Mouse (Mus musculus) hindbrain, embryonic 15.5 days (tissue): Measurements from ENCODE around the gene Aldh4a1. TPM values are rescaled to one million over a fixed set of nuclear protein-coding genes. Genes with fewer than 3 reads are reported as not detected.

ENCODE experiments used
- ATAC-seq: fragments of 200-750 bp; cut with Nextera tagmentation; 2 replicates; pipeline ENCODE4 v1.8.0; 2017; ENCODE audit warnings: low read depth, moderate number of reproducible peaks, moderate TSS enrichment; ENCODE audit not compliant: low FRiP score
- H3K27ac ChIP-seq: fragments of 300-500 bp; sonication (generic); replicated peaks from 2 replicates; pipeline ENCODE4 v1.5.1; 2015; ENCODE audit warnings: mild to moderate bottlenecking, inconsistent platforms
- H3K27me3 ChIP-seq: fragments of 300-500 bp; sonication (generic); 2 replicates; pipeline ENCODE4 v1.6.1; 2015; ENCODE audit warnings: control low read depth, inconsistent platforms
- H3K36me3 ChIP-seq: fragments of 300-500 bp; sonication (generic); 2 replicates; pipeline ENCODE4 v1.6.1; 2015; ENCODE audit warnings: control low read depth, inconsistent platforms
- H3K4me1 ChIP-seq: fragments of 300-500 bp; sonication (generic); replicated peaks from 2 replicates; pipeline ENCODE4 v1.6.1; 2015; ENCODE audit warnings: control low read depth, inconsistent platforms
- H3K4me2 ChIP-seq: fragments of 300-500 bp; sonication (generic); 2 replicates; pipeline ENCODE4 v1.6.1; 2015; ENCODE audit warnings: moderate library complexity, mild to moderate bottlenecking, inconsistent platforms
- H3K4me3 ChIP-seq: fragments of 300-500 bp; sonication (generic); 2 replicates; pipeline ENCODE4 v1.5.1; 2015; ENCODE audit warnings: mild to moderate bottlenecking, inconsistent platforms
- H3K9ac ChIP-seq: fragments of 300-500 bp; sonication (generic); 2 replicates; pipeline ENCODE4 v1.6.1; 2015; ENCODE audit warnings: inconsistent platforms
- H3K9me3 ChIP-seq: fragments of 300-500 bp; sonication (generic); 2 replicates; pipeline ENCODE4 v1.6.1; 2016; ENCODE audit warnings: control low read depth, inconsistent platforms
- WGBS: fragments of 180-500 bp; shearing (Covaris S2); methylation state at CpG from one replicate; pipeline ENCODE4 v1.1.7; 2015; 5-methylcytosine and 5-hydroxymethylcytosine counted together
- polyA plus RNA-seq: library from polyadenylated mRNA; unstranded; fragments of >200 nt; fragmentation: Nextera tagmentation; extraction: Ambion mirVana; gene quantifications from 2 replicates; pipeline ENCODE4 v1.2.1, GENCODE M21; 2015

Gene Aldh4a1
- polyA plus RNA-seq, 1 experiment from 2014 or later = 27.5 TPM

- no peaks in the 10 kb centered on the region for H3K9me3 ChIP-seq
- no peaks in the 10 kb centered on the region for H3K4me1 ChIP-seq
- H3K27me3 ChIP-seq = no peaks in the 10 kb centered on the region
- H3K9ac ChIP-seq = no peak overlapping the region
- no peak overlapping the region for H3K27ac ChIP-seq
- ATAC-seq = no peak
- peaks cover 21% of the 10 kb centered on the region for H3K36me3 ChIP-seq
- H3K4me3 ChIP-seq = no peak overlapping the region
- 72% methylated on average over 15 of the region's 15 CpGs for WGBS
- no peak overlapping the region for H3K4me2 ChIP-seq
Measured at GRCm38 (mm10) chr4:139650086-139650743, 27.5 kb downstream of the Aldh4a1 start.

- Histone ChIP-seq H3K4me3 (no peak overlapping the region), H3K9me3 (no peaks in the 10 kb centered on the region), H3K27ac (no peak overlapping the region), H3K36me3 (peaks cover 16% of the 10 kb centered on the region), H3K27me3 (no peaks in the 10 kb centered on the region), H3K4me2 (no peak overlapping the region), H3K4me1 (no peaks in the 10 kb centered on the region), H3K9ac (no peak overlapping the region)
- no peak for ATAC-seq
- 52% methylated on average over 11 of the region's 11 CpGs for WGBS
Measured at GRCm38 (mm10) chr4:139650907-139651306, 28.2 kb downstream of the Aldh4a1 start.

GRCm38 (mm10) chr4:139653238-139653637 is 30.6 kb downstream of the Aldh4a1 start, which contains the start of gene Tas1r2:
Gene Tas1r2, plus strand, starts transcription at chr4:139653538.
- no peak within 1 kb of the TSS for H3K27ac ChIP-seq
- peaks cover 9% of the 10 kb centered on the region for H3K36me3 ChIP-seq
- no peak within 1 kb of the TSS for H3K9ac ChIP-seq
- no peaks in the 10 kb centered on the region for H3K27me3 ChIP-seq
- H3K9me3 ChIP-seq = no peaks in the 10 kb centered on the region
- no peak within 1 kb of the TSS for H3K4me3 ChIP-seq
- H3K4me2 ChIP-seq = no peak within 1 kb of the TSS
- H3K4me1 ChIP-seq = no peaks in the 10 kb centered on the region
- no peak for ATAC-seq
- whole genome bisulfite sequencing = 78% methylated on average over 8 of the region's 8 CpGs

GRCm38 (mm10) chr4:139661897-139662296 is 39.2 kb downstream of the Aldh4a1 start:
- Histone ChIP-seq H3K4me1 (no peaks in the 10 kb centered on the region), H3K27me3 (no peaks in the 10 kb centered on the region), H3K27ac (no peak overlapping the region), H3K9ac (no peak overlapping the region), H3K9me3 (no peaks in the 10 kb centered on the region), H3K36me3 (no peaks in the 10 kb centered on the region), H3K4me3 (no peak overlapping the region), H3K4me2 (no peak overlapping the region)
- ATAC-seq = no peak
- WGBS = 70% methylated on average over 14 of the region's 14 CpGs

GRCm38 (mm10) chr4:139667632-139668031 is 45.0 kb downstream of the Aldh4a1 start:
- H3K27me3 ChIP-seq = 0 out of 2 replicates have a peak, but pooled peaks cover 4% of the 10 kb centered on the region
- no peaks in the 10 kb centered on the region for H3K4me1 ChIP-seq
- no peaks in the 10 kb centered on the region for H3K36me3 ChIP-seq
- WGBS = 46% methylated on average over 6 of the region's 6 CpGs
- no peak overlapping the region for H3K9ac ChIP-seq
- H3K9me3 ChIP-seq = no peaks in the 10 kb centered on the region
- ATAC-seq = no peak
- no peak overlapping the region for H3K4me2 ChIP-seq
- no peak overlapping the region for H3K27ac ChIP-seq
- no peak overlapping the region for H3K4me3 ChIP-seq

GRCm38 (mm10) chr4:139669847-139670246 is 47.2 kb downstream of the Aldh4a1 start:
- Histone ChIP-seq H3K27me3 (0 out of 2 replicates have a peak, but pooled peaks cover 4% of the 10 kb centered on the region), H3K36me3 (no peaks in the 10 kb centered on the region), H3K9ac (no peak overlapping the region), H3K4me3 (no peak overlapping the region), H3K4me2 (no peak overlapping the region), H3K4me1 (no peaks in the 10 kb centered on the region), H3K9me3 (no peaks in the 10 kb centered on the region), H3K27ac (no peak overlapping the region)
- 25% methylated on average over 6 of the region's 6 CpGs for WGBS
- ATAC-seq = peak; percentile 72; the same call in 1 of the 2 replicates

- Histone ChIP-seq H3K36me3 (no peaks in the 10 kb centered on the region), H3K27ac (no peak overlapping the region), H3K9me3 (peaks cover 4% of the 10 kb centered on the region; the same call in 1 of the 2 replicates), H3K4me1 (0 out of 2 replicates have a peak, but pooled peaks cover 3% of the 10 kb centered on the region), H3K9ac (no peak overlapping the region), H3K27me3 (0 out of 2 replicates have a peak, but pooled peaks cover 3% of the 10 kb centered on the region), H3K4me2 (no peak overlapping the region), H3K4me3 (no peak overlapping the region)
- WGBS = 41% methylated on average over 9 of the region's 9 CpGs
- ATAC-seq = no peak
Measured at GRCm38 (mm10) chr4:139675696-139676095, 53.0 kb downstream of the Aldh4a1 start.

GRCm38 (mm10) chr4:139683728-139684638 is 61.3 kb downstream of the Aldh4a1 start:
- H3K9ac ChIP-seq = no peak overlapping the region
- H3K4me1 ChIP-seq = no peaks in the 10 kb centered on the region
- 77% methylated on average over 22 of the region's 22 CpGs for WGBS
- no peak overlapping the region for H3K27ac ChIP-seq
- no peaks in the 10 kb centered on the region for H3K27me3 ChIP-seq
- no peak overlapping the region for H3K4me2 ChIP-seq
- H3K4me3 ChIP-seq = no peak overlapping the region
- ATAC-seq = no peak; the same call in 1 of the 2 replicates
- no peaks in the 10 kb centered on the region for H3K36me3 ChIP-seq
- H3K9me3 ChIP-seq = no peaks in the 10 kb centered on the region

- Histone ChIP-seq H3K9ac (no peak overlapping the region), H3K4me1 (no peaks in the 10 kb centered on the region), H3K4me2 (no peak overlapping the region), H3K27me3 (no peaks in the 10 kb centered on the region), H3K36me3 (no peaks in the 10 kb centered on the region), H3K27ac (no peak overlapping the region), H3K4me3 (no peak overlapping the region), H3K9me3 (no peaks in the 10 kb centered on the region)
- WGBS = 17% methylated on average over 3 of the region's 3 CpGs
- no peak for ATAC-seq
Measured at GRCm38 (mm10) chr4:139684639-139685017, 62.0 kb downstream of the Aldh4a1 start.

- ATAC-seq = no peak
Measured at GRCm38 (mm10) chr4:139688058-139688457, 65.4 kb downstream of the Aldh4a1 start.

GRCm38 (mm10) chr4:139689627-139690269 is 67.1 kb downstream of the Aldh4a1 start:
- Histone ChIP-seq H3K4me1 (no peaks in the 10 kb centered on the region), H3K36me3 (no peaks in the 10 kb centered on the region), H3K27me3 (peaks cover 5% of the 10 kb centered on the region; the same call in 1 of the 2 replicates), H3K9ac (no peak overlapping the region), H3K27ac (no peak overlapping the region), H3K9me3 (no peaks in the 10 kb centered on the region), H3K4me2 (no peak overlapping the region), H3K4me3 (no peak overlapping the region)
- WGBS = 41% methylated on average over 7 of the region's 7 CpGs
- ATAC-seq = no peak

More at GRCm38 (mm10) chr4:139688058-139688457, 65.4 kb downstream of the Aldh4a1 start:
- no peaks in the 10 kb centered on the region for H3K9me3 ChIP-seq
- no peaks in the 10 kb centered on the region for H3K36me3 ChIP-seq
- 53% methylated on average over 9 of the region's 9 CpGs for WGBS
- no peaks in the 10 kb centered on the region for H3K4me1 ChIP-seq
- no peaks in the 10 kb centered on the region for H3K27me3 ChIP-seq
- no peak overlapping the region for H3K9ac ChIP-seq
- H3K4me2 ChIP-seq = no peak overlapping the region
- no peak overlapping the region for H3K27ac ChIP-seq
- no peak overlapping the region for H3K4me3 ChIP-seq
